Mouse (Mus musculus) heart, embryonic 16.5 days (tissue): ENCODE data around the gene Olfr64. TPM values are rescaled to one million over a fixed set of nuclear protein-coding genes. Genes with fewer than 3 reads are reported as not detected.

Experiments
- ATAC-seq: fragments of 200-750 bp; cut with Nextera tagmentation; replicated peaks from 2 replicates; pipeline ENCODE4 v1.8.0; 2017; ENCODE audit warnings: moderate number of reproducible peaks; ENCODE audit not compliant: insufficient read depth, low FRiP score; ENCODE audit errors: extremely low read depth
- H3K27ac ChIP-seq: fragments of 300-500 bp; sonication (generic); 2 replicates; pipeline ENCODE4 v1.5.1; 2014; ENCODE audit warnings: mild to moderate bottlenecking, low read length, control low read depth, moderate library complexity
- H3K27me3 ChIP-seq: fragments of 300-500 bp; sonication (generic); 2 replicates; pipeline ENCODE4 v1.6.1; 2014; ENCODE audit warnings: low read length, mixed read lengths; ENCODE audit not compliant: control insufficient read depth, insufficient read depth
- H3K36me3 ChIP-seq: fragments of 300-500 bp; sonication (generic); 2 replicates; pipeline ENCODE4 v1.6.1; 2014; ENCODE audit not compliant: control insufficient read depth, insufficient read depth
- H3K4me1 ChIP-seq: fragments of 300-500 bp; sonication (generic); 2 replicates; pipeline ENCODE4 v1.6.1; 2014; ENCODE audit warnings: low read length, mixed read lengths; ENCODE audit not compliant: control insufficient read depth, insufficient read depth
- H3K4me2 ChIP-seq: fragments of 300-500 bp; sonication (generic); 2 replicates; pipeline ENCODE4 v1.6.1; 2014; ENCODE audit warnings: low read depth, mild to moderate bottlenecking, control low read depth, low read length
- H3K4me3 ChIP-seq: fragments of 300-500 bp; sonication (generic); 2 replicates; pipeline ENCODE4 v1.5.1; 2014; ENCODE audit warnings: mild to moderate bottlenecking, control low read depth, low read length
- H3K9ac ChIP-seq: fragments of 300-500 bp; sonication (generic); 2 replicates; pipeline ENCODE4 v1.6.1; 2014; ENCODE audit warnings: low read length, control low read depth
- H3K9me3 ChIP-seq: fragments of 300-500 bp; sonication (generic); replicated peaks from 2 replicates; pipeline ENCODE4 v1.6.1; 2016; ENCODE audit warnings: low read length; ENCODE audit not compliant: control insufficient read depth
- WGBS: fragments of 180-500 bp; shearing (Covaris S2); extraction: QIAGEN DNeasy Blood & Tissue Kit; methylation state at CpG from one replicate; pipeline ENCODE4 v1.1.7; 2014; 5-methylcytosine and 5-hydroxymethylcytosine counted together
- polyA plus RNA-seq: library from polyadenylated mRNA; unstranded; fragments of >200 nt; fragmentation: Nextera tagmentation; extraction: Ambion mirVana; gene quantifications from 2 replicates; pipeline ENCODE4 v1.2.1, GENCODE M21; 2015

Olfr64 gene
- polyA plus RNA-seq, 1 experiment from 2014 or later: not detected

GRCm38 (mm10) chr7:103877093-103877492 is 17.2 kb downstream of the Olfr64 start:
- H3K36me3 ChIP-seq: no peaks in the 10 kb centered on the region
- no peak overlapping the region for H3K27ac ChIP-seq
- H3K9ac ChIP-seq: no peak overlapping the region
- H3K4me1 ChIP-seq: no peaks in the 10 kb centered on the region
- H3K4me2 ChIP-seq: no peak overlapping the region
- no peaks in the 10 kb centered on the region for H3K9me3 ChIP-seq
- ATAC-seq: no peak
- 55% methylated on average over 2 of the region's 2 CpGs for WGBS
- H3K4me3 ChIP-seq: no peak overlapping the region
- H3K27me3 ChIP-seq: no peaks in the 10 kb centered on the region

DNA sequence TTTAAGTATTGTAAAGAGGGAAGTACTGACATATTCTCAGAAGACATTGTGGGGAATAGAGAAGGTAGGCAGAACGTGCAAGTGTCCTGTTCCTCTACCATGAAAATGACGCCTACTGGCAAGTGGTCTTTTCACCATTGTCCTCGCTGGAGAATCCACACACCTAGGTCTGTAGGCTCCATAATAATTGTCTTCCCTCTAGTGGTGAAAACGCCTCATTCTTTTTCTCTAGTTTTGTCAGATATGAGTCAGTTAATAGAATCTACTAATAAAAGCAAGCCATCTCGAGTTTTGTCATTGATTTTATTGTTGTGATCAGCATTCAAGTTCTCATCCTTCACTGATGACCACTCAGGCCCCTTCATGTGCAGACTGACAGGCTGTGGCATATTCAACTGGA is 19.8 kb downstream of the Olfr64 start:
- ATAC-seq: no peak
- Histone ChIP-seq H3K27me3 (no peaks in the 10 kb centered on the region), H3K27ac (no peak overlapping the region), H3K9me3 (no peaks in the 10 kb centered on the region), H3K4me3 (no peak overlapping the region), H3K36me3 (no peaks in the 10 kb centered on the region), H3K9ac (no peak overlapping the region), H3K4me2 (no peak overlapping the region), H3K4me1 (no peaks in the 10 kb centered on the region)
- 38% methylated on average over 5 of the region's 5 CpGs for WGBS

DNA sequence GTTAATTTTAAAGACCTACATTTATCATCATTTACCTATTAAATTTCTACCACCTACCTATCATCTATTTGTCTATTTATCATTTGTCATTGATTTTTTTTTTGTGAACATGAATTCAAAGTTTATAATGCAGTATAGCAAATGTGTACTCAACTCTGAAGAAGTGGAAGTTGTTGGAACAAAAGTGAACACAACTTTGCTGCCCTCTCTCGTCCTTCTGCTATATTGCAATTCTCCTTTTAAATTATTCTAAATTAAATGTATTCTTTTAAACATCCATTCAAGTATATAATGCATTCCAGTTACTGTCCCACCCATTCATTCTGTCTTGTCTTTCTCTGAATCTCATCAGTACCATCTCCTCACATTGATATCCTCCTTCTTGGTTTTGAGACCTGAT is 21.2 kb downstream of the Olfr64 start:
- no peak overlapping the region for H3K4me2 ChIP-seq
- H3K4me1 ChIP-seq: no peaks in the 10 kb centered on the region
- H3K4me3 ChIP-seq: no peak overlapping the region
- H3K27me3 ChIP-seq: no peaks in the 10 kb centered on the region
- H3K36me3 ChIP-seq: no peaks in the 10 kb centered on the region
- no peak overlapping the region for H3K27ac ChIP-seq
- no peak overlapping the region for H3K9ac ChIP-seq
- no peaks in the 10 kb centered on the region for H3K9me3 ChIP-seq
- WGBS: 0% methylated on average over 1 of the region's 1 CpGs
- ATAC-seq: no peak

- no peaks in the 10 kb centered on the region for H3K9me3 ChIP-seq
- no peaks in the 10 kb centered on the region for H3K27me3 ChIP-seq
- no peak overlapping the region for H3K27ac ChIP-seq
- no peaks in the 10 kb centered on the region for H3K36me3 ChIP-seq
- H3K4me2 ChIP-seq: no peak overlapping the region
- no peak overlapping the region for H3K4me3 ChIP-seq
- no peak overlapping the region for H3K9ac ChIP-seq
- 0 out of 2 replicates have a peak, but pooled peaks have one; percentile 18 for ATAC-seq
- H3K4me1 ChIP-seq: no peaks in the 10 kb centered on the region
Measured at GRCm38 (mm10) chr7:103870667-103871066, 23.6 kb downstream of the Olfr64 start.

- no peak overlapping the region for H3K9ac ChIP-seq
- no peak overlapping the region for H3K27ac ChIP-seq
- H3K9me3 ChIP-seq: no peaks in the 10 kb centered on the region
- no peaks in the 10 kb centered on the region for H3K27me3 ChIP-seq
- H3K4me1 ChIP-seq: no peaks in the 10 kb centered on the region
- no peak overlapping the region for H3K4me2 ChIP-seq
- H3K36me3 ChIP-seq: no peaks in the 10 kb centered on the region
- no peak overlapping the region for H3K4me3 ChIP-seq
- ATAC-seq: no peak
Measured at GRCm38 (mm10) chr7:103865716-103866115, 28.6 kb downstream of the Olfr64 start.

DNA sequence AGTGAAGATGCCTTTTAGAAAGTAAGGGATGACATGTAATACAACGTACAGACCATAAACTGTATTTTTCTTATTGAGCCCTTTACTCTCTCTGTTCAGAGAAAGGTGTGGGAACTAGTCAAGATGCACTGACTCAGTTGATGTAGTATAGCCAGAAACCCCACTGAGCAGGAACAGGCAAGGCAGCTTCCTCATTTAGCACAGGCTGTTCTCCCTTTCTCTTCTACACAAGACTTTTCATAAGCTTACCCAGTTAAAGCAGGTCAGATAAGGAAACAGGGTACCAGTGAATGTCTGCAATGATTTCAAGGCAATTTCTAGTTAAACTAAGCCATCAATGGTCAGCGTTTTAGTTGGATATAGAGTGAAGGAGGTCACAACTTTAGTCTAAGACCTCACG is 32.8 kb downstream of the Olfr64 start:
- Histone ChIP-seq H3K9ac (no peak overlapping the region), H3K27me3 (no peaks in the 10 kb centered on the region), H3K4me3 (no peak overlapping the region), H3K9me3 (no peaks in the 10 kb centered on the region), H3K4me2 (no peak overlapping the region), H3K4me1 (no peaks in the 10 kb centered on the region), H3K36me3 (no peaks in the 10 kb centered on the region), H3K27ac (no peak overlapping the region)
- 68% methylated on average over 3 of the region's 3 CpGs for WGBS
- ATAC-seq: no peak

- Histone ChIP-seq H3K27me3 (no peaks in the 10 kb centered on the region), H3K9ac (no peak overlapping the region), H3K27ac (no peak overlapping the region), H3K4me3 (no peak overlapping the region), H3K4me2 (no peak overlapping the region), H3K9me3 (no peaks in the 10 kb centered on the region), H3K4me1 (no peaks in the 10 kb centered on the region), H3K36me3 (no peaks in the 10 kb centered on the region)
- WGBS: 48% methylated on average over 1 of the region's 1 CpGs
- ATAC-seq: peak; percentile 49; the same call in 1 of the 2 replicates
Measured at GRCm38 (mm10) chr7:103860855-103861254, 33.4 kb downstream of the Olfr64 start.

DNA sequence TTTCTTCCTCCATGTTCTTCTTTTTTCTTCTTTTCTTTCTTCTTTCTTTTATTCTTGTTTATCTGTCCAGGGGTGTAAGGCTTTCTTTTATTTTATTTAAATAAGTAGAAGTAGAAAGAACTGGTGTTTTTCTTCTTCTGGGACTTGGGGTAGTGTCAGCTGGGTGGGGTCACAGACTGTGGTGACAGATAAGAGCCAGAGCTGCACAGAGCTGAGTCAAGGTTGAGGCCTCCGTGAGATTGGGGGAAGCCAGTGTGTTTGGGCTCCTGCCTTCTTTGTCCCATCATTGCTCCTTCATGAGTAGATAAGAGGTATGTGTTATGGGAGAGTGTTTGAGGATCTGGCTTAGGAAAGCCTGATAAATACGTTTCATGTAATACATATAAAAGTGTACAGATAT is 35.2 kb downstream of the Olfr64 start:
- Histone ChIP-seq H3K9me3 (no peaks in the 10 kb centered on the region), H3K4me3 (no peak overlapping the region), H3K9ac (no peak overlapping the region), H3K4me2 (no peak overlapping the region), H3K36me3 (no peaks in the 10 kb centered on the region), H3K27me3 (no peaks in the 10 kb centered on the region), H3K4me1 (no peaks in the 10 kb centered on the region), H3K27ac (no peak overlapping the region)
- WGBS: 10% methylated on average over 2 of the region's 2 CpGs
- ATAC-seq: no peak

DNA sequence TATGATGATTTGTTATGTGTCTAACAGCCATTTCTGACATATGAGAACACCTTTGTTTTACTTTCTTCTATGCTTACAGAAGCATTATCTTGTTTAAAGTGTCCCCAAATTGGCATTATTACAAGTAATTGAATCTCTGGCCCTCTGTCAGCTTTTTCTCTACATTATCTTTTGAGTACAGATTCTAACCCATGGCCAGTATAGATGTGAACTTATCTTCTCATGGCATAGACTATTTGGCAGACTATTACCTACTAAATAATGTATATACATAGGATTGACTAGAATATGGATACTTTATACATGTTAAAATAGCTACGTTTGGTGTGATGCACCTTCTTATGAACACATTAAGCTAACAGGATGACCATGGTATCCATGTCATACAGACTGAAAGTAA is 39.6 kb downstream of the Olfr64 start:
- Histone ChIP-seq H3K9me3 (no peaks in the 10 kb centered on the region), H3K27me3 (no peaks in the 10 kb centered on the region), H3K4me1 (no peaks in the 10 kb centered on the region), H3K9ac (no peak overlapping the region), H3K27ac (no peak overlapping the region), H3K4me2 (no peak overlapping the region), H3K36me3 (no peaks in the 10 kb centered on the region), H3K4me3 (no peak overlapping the region)
- 63% methylated on average over 1 of the region's 1 CpGs for WGBS
- no peak for ATAC-seq

DNA sequence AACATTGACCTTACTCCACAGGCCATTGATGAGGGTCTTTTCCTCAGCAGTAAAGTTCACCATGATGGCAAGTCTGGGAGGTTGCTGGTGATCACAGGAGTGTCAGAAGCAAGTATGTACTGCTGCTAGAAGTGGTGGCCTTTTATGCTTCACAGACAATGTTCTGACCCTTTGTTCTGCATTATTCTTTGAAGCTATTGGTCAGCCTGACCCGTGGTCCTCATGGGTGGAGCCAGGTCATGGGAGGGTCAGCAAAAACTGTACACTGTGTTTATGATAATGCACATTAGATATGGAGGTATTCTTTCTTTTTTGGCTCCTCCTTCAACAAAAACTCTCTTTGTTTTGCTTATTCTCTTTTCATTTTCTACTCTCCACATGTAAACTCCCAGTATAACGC is 41.2 kb downstream of the Olfr64 start, which contains the start of gene Hbb-y:
Gene Hbb-y, minus strand, starts transcription at position 127 of the 400 bp plus-strand sequence.
- no peak for ATAC-seq
- 54% methylated on average over 2 of the region's 2 CpGs for WGBS

More for the DNA sequence above, 41.2 kb downstream of the Olfr64 start, which contains the start of gene Hbb-y:
- no peak within 1 kb of the TSS for H3K9ac ChIP-seq
- no peaks in the 10 kb centered on the region for H3K9me3 ChIP-seq
- no peak within 1 kb of the TSS for H3K27ac ChIP-seq
- no peak within 1 kb of the TSS for H3K4me3 ChIP-seq
- no peaks in the 10 kb centered on the region for H3K4me1 ChIP-seq
- no peaks in the 10 kb centered on the region for H3K27me3 ChIP-seq
- no peaks in the 10 kb centered on the region for H3K36me3 ChIP-seq
- H3K4me2 ChIP-seq: no peak within 1 kb of the TSS
